Mouse (Mus musculus): Measurements from ENCODE around the gene Fcgrt. TPM values are rescaled to one million over a fixed set of nuclear protein-coding genes. Genes with fewer than 3 reads are reported as not detected.

Gene Fcgrt
- polyA plus RNA-seq, 1 experiment from 2014 or later = 149 TPM

GRCm38 (mm10) chr7:45083300-45083890 is 20.3 kb downstream of the Fcgrt start:
- Histone ChIP-seq H3K27ac (ENCODE audit: low read length) (no peak overlapping the region), H3K4me3 (replicated peaks; ENCODE audit: low read length) (no peak overlapping the region), H3K9ac (ENCODE audit: low read length) (no peak overlapping the region), H3K9me3 (replicated peaks; ENCODE audit: control insufficient read depth, low read length) (no peaks in the 10 kb centered on the region), H3K4me1 (ENCODE audit: control insufficient read depth, insufficient read depth, low read length) (0 out of 2 replicates have a peak, but pooled peaks cover 3% of the 10 kb centered on the region), H3K4me2 (ENCODE audit: low read depth, low read length) (no peak overlapping the region), H3K27me3 (ENCODE audit: control insufficient read depth, insufficient read depth, low read length) (no peaks in the 10 kb centered on the region), H3K36me3 (ENCODE audit: control insufficient read depth, insufficient read depth, low read length) (peaks cover 13% of the 10 kb centered on the region)
- WGBS = 81% methylated on average over 22 of the region's 22 CpGs
- no peak for ATAC-seq (ENCODE audit: insufficient read depth, low FRiP score)

DNA sequence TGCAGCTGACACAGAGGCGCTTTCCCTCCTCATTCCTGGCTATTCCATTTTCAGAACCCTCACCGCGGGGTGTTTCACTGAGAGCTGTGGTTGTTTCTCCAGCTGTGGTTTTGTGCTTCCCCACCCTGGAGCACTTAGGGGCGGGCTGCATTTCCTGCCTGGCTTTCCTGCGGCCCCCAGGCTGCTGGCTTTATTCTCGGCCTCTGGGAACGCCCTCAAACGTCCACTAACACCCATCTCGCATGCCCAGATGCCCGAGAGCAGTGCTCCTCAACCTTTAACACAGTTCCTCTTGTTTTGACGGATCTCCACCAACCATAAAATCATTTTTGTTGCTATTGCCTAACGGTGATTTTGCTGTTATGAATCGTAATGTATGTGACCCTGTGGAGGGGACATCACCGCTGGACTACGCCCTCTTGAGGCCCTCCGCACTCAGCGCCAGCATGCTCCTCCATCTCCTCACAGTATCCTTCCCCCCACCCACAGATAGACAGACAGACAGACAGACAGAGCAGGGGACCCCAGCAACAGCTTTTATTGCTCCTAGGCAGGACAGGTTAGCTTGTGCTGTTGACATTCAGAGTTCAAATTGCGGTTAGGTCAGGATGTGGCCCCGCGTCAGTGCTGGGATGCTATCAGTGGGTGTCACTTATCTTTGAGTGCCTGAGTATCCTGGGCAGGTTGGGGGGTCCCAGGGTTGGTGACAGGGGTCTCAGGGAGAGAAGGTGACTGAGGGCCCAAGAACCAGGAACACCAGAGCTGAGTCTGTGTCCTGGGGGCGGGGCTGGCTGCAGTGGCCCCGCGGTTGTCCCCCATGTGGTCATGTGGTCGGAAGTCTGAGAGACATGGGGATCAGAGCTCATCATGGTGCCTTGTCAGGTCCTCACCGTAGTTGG is 21.0 kb downstream of the Fcgrt start:
- peak overlapping the region; percentile 54 for H3K27ac ChIP-seq (ENCODE audit: low read length)
- no peak for ATAC-seq (ENCODE audit: insufficient read depth, low FRiP score)
- peaks cover 13% of the 10 kb centered on the region for H3K36me3 ChIP-seq (ENCODE audit: control insufficient read depth, insufficient read depth, low read length)
- H3K4me2 ChIP-seq (ENCODE audit: low read depth, low read length) = peak overlapping the region; percentile 2; the same call in 1 of the 2 replicates
- H3K4me1 ChIP-seq (ENCODE audit: control insufficient read depth, insufficient read depth, low read length) = 0 out of 2 replicates have a peak, but pooled peaks cover 3% of the 10 kb centered on the region
- no peaks in the 10 kb centered on the region for H3K9me3 ChIP-seq (replicated peaks; ENCODE audit: control insufficient read depth, low read length)
- no peaks in the 10 kb centered on the region for H3K27me3 ChIP-seq (ENCODE audit: control insufficient read depth, insufficient read depth, low read length)
- 64% methylated on average over 25 of the region's 25 CpGs for WGBS
- no peak overlapping the region for H3K9ac ChIP-seq (ENCODE audit: low read length)
- H3K4me3 ChIP-seq (replicated peaks; ENCODE audit: low read length) = no peak overlapping the region

- no peak for ATAC-seq (ENCODE audit: insufficient read depth, low FRiP score)
- Histone ChIP-seq H3K9me3 (replicated peaks; ENCODE audit: control insufficient read depth, low read length) (no peaks in the 10 kb centered on the region), H3K27ac (ENCODE audit: low read length) (no peak overlapping the region), H3K36me3 (ENCODE audit: control insufficient read depth, insufficient read depth, low read length) (peaks cover 7% of the 10 kb centered on the region; the same call in 1 of the 2 replicates), H3K27me3 (ENCODE audit: control insufficient read depth, insufficient read depth, low read length) (no peaks in the 10 kb centered on the region), H3K4me3 (replicated peaks; ENCODE audit: low read length) (no peak overlapping the region), H3K4me1 (ENCODE audit: control insufficient read depth, insufficient read depth, low read length) (0 out of 2 replicates have a peak, but pooled peaks cover 3% of the 10 kb centered on the region), H3K4me2 (ENCODE audit: low read depth, low read length) (no peak overlapping the region), H3K9ac (ENCODE audit: low read length) (no peak overlapping the region)
- 52% methylated on average over 5 of the region's 5 CpGs for WGBS
Observed at GRCm38 (mm10) chr7:45081016-45081415, 22.6 kb downstream of the Fcgrt start.

- Histone ChIP-seq H3K27ac (ENCODE audit: low read length) (no peak overlapping the region), H3K9me3 (replicated peaks; ENCODE audit: control insufficient read depth, low read length) (no peaks in the 10 kb centered on the region), H3K27me3 (ENCODE audit: control insufficient read depth, insufficient read depth, low read length) (no peaks in the 10 kb centered on the region), H3K4me3 (replicated peaks; ENCODE audit: low read length) (no peak overlapping the region), H3K36me3 (ENCODE audit: control insufficient read depth, insufficient read depth, low read length) (peaks cover 6% of the 10 kb centered on the region; the same call in 1 of the 2 replicates), H3K4me2 (ENCODE audit: low read depth, low read length) (no peak overlapping the region), H3K4me1 (ENCODE audit: control insufficient read depth, insufficient read depth, low read length) (0 out of 2 replicates have a peak, but pooled peaks cover 3% of the 10 kb centered on the region), H3K9ac (ENCODE audit: low read length) (0 out of 2 replicates have a peak overlapping the region, but pooled peaks have one; percentile 13)
- peak; percentile 48; the same call in 1 of the 2 replicates for ATAC-seq (ENCODE audit: insufficient read depth, low FRiP score)
- under 1% methylated on average over 10 of the region's 10 CpGs for WGBS
Observed at GRCm38 (mm10) chr7:45079856-45080255, 23.8 kb downstream of the Fcgrt start.

DNA sequence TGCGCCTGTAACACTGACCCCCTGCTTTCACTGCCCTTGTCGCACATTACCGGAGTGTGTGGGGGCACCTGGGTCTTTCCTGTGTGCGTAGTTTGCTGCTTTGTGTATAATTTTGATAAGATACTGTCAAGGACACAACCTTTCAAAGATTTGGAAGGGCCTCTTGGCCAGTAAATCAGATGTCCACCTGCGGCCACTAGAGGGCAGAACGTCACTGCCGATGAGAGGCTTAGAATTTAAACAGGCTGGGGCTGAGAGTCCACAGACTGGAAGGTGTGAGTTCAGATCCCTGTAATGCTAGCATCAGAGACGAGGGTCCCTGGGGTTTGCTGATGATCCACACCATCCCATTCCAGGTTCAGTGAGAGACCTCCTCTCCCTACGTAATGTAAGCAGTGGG is 25.1 kb downstream of the Fcgrt start:
- ATAC-seq (ENCODE audit: insufficient read depth, low FRiP score) = no peak

GRCm38 (mm10) chr7:45077829-45078228 is 25.8 kb downstream of the Fcgrt start:
- 0 out of 2 replicates have a peak, but pooled peaks cover 3% of the 10 kb centered on the region for H3K4me1 ChIP-seq (ENCODE audit: control insufficient read depth, insufficient read depth, low read length)
- H3K9me3 ChIP-seq (replicated peaks; ENCODE audit: control insufficient read depth, low read length) = no peaks in the 10 kb centered on the region
- peaks cover 7% of the 10 kb centered on the region; the same call in 1 of the 2 replicates for H3K36me3 ChIP-seq (ENCODE audit: control insufficient read depth, insufficient read depth, low read length)
- no peak overlapping the region for H3K4me2 ChIP-seq (ENCODE audit: low read depth, low read length)
- H3K4me3 ChIP-seq (replicated peaks; ENCODE audit: low read length) = no peak overlapping the region
- 84% methylated on average over 2 of the region's 2 CpGs for WGBS
- no peak for ATAC-seq (ENCODE audit: insufficient read depth, low FRiP score)
- H3K9ac ChIP-seq (ENCODE audit: low read length) = no peak overlapping the region
- H3K27me3 ChIP-seq (ENCODE audit: control insufficient read depth, insufficient read depth, low read length) = no peaks in the 10 kb centered on the region
- no peak overlapping the region for H3K27ac ChIP-seq (ENCODE audit: low read length)

More for the DNA sequence above, 25.1 kb downstream of the Fcgrt start:
- Histone ChIP-seq H3K9me3 (replicated peaks; ENCODE audit: control insufficient read depth, low read length) (no peaks in the 10 kb centered on the region), H3K27ac (ENCODE audit: low read length) (no peak overlapping the region), H3K36me3 (ENCODE audit: control insufficient read depth, insufficient read depth, low read length) (peaks cover 7% of the 10 kb centered on the region; the same call in 1 of the 2 replicates), H3K4me1 (ENCODE audit: control insufficient read depth, insufficient read depth, low read length) (0 out of 2 replicates have a peak, but pooled peaks cover 3% of the 10 kb centered on the region), H3K4me2 (ENCODE audit: low read depth, low read length) (no peak overlapping the region), H3K9ac (ENCODE audit: low read length) (no peak overlapping the region), H3K4me3 (replicated peaks; ENCODE audit: low read length) (no peak overlapping the region), H3K27me3 (ENCODE audit: control insufficient read depth, insufficient read depth, low read length) (no peaks in the 10 kb centered on the region)
- WGBS = 29% methylated on average over 9 of the region's 9 CpGs

- ATAC-seq (ENCODE audit: insufficient read depth, low FRiP score) = no peak
- H3K27ac ChIP-seq (ENCODE audit: low read length) = no peak overlapping the region
- H3K27me3 ChIP-seq (ENCODE audit: control insufficient read depth, insufficient read depth, low read length) = no peaks in the 10 kb centered on the region
- no peak overlapping the region for H3K4me3 ChIP-seq (replicated peaks; ENCODE audit: low read length)
- H3K4me1 ChIP-seq (ENCODE audit: control insufficient read depth, insufficient read depth, low read length) = 0 out of 2 replicates have a peak, but pooled peaks cover 3% of the 10 kb centered on the region
- H3K36me3 ChIP-seq (ENCODE audit: control insufficient read depth, insufficient read depth, low read length) = peaks cover 7% of the 10 kb centered on the region; the same call in 1 of the 2 replicates
- H3K4me2 ChIP-seq (ENCODE audit: low read depth, low read length) = no peak overlapping the region
- no peaks in the 10 kb centered on the region for H3K9me3 ChIP-seq (replicated peaks; ENCODE audit: control insufficient read depth, low read length)
- no peak overlapping the region for H3K9ac ChIP-seq (ENCODE audit: low read length)
- 84% methylated on average over 14 of the region's 14 CpGs for WGBS
Observed at GRCm38 (mm10) chr7:45077322-45077721, 26.3 kb downstream of the Fcgrt start.

DNA sequence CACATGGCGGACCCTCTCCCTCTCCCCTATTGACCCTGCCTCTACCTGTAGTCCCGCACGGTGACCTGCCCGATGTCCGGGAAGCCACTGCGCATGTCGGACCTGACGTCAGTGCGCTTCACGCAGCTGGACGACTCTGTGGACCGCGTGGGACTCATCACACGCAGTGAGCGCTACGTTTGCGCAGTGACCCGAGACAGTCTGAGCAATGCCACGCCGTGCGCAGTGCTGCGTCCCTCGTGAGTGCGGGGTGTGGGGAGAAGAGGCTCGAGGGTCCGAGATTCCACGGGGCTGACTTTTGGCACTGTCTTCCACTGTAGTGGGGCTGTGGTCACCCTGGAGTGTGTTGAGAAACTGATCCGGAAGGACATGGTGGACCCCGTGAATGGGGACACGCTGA is 27.1 kb downstream of the Fcgrt start:
- no peak overlapping the region for H3K9ac ChIP-seq (ENCODE audit: low read length)
- 0 out of 2 replicates have a peak, but pooled peaks cover 3% of the 10 kb centered on the region for H3K4me1 ChIP-seq (ENCODE audit: control insufficient read depth, insufficient read depth, low read length)
- H3K4me3 ChIP-seq (replicated peaks; ENCODE audit: low read length) = no peak overlapping the region
- peaks cover 7% of the 10 kb centered on the region; the same call in 1 of the 2 replicates for H3K36me3 ChIP-seq (ENCODE audit: control insufficient read depth, insufficient read depth, low read length)
- H3K27ac ChIP-seq (ENCODE audit: low read length) = no peak overlapping the region
- WGBS = 89% methylated on average over 30 of the region's 30 CpGs
- H3K27me3 ChIP-seq (ENCODE audit: control insufficient read depth, insufficient read depth, low read length) = no peaks in the 10 kb centered on the region
- H3K4me2 ChIP-seq (ENCODE audit: low read depth, low read length) = no peak overlapping the region
- no peaks in the 10 kb centered on the region for H3K9me3 ChIP-seq (replicated peaks; ENCODE audit: control insufficient read depth, low read length)
- ATAC-seq (ENCODE audit: insufficient read depth, low FRiP score) = no peak

- H3K27ac ChIP-seq (ENCODE audit: low read length) = no peak overlapping the region
- 74% methylated on average over 4 of the region's 4 CpGs for WGBS
- no peak for ATAC-seq (ENCODE audit: insufficient read depth, low FRiP score)
Observed at GRCm38 (mm10) chr7:45075405-45075804, 28.2 kb downstream of the Fcgrt start.

More at GRCm38 (mm10) chr7:45075405-45075804, 28.2 kb downstream of the Fcgrt start:
- Histone ChIP-seq H3K27me3 (ENCODE audit: control insufficient read depth, insufficient read depth, low read length) (no peaks in the 10 kb centered on the region), H3K4me2 (ENCODE audit: low read depth, low read length) (no peak overlapping the region), H3K4me3 (replicated peaks; ENCODE audit: low read length) (no peak overlapping the region), H3K36me3 (ENCODE audit: control insufficient read depth, insufficient read depth, low read length) (peaks cover 7% of the 10 kb centered on the region; the same call in 1 of the 2 replicates), H3K9me3 (replicated peaks; ENCODE audit: control insufficient read depth, low read length) (no peaks in the 10 kb centered on the region), H3K4me1 (ENCODE audit: control insufficient read depth, insufficient read depth, low read length) (no peaks in the 10 kb centered on the region), H3K9ac (ENCODE audit: low read length) (no peak overlapping the region)
